Mouse (Mus musculus): ENCODE data around the gene Ccdc106.
"Not testable (repeated sequence)": the region's sequence is repeated elsewhere in the genome, so short reads cannot be mapped to it uniquely, and the experiment has no call there.

Gene Ccdc106

GRCm38 (mm10) chr7:5052931-5053343 is 32.6 kb downstream of the Ccdc106 start:
- no peak for DNase-seq

GRCm38 (mm10) chr7:5053456-5054179 is 33.3 kb downstream of the Ccdc106 start:
- DNase-seq, result no peak

GRCm38 (mm10) chr7:5056651-5057263 is 36.4 kb downstream of the Ccdc106 start:
- peak; percentile 67 for DNase-seq

- no peak for DNase-seq
Observed at GRCm38 (mm10) chr7:5057381-5057780, 37.0 kb downstream of the Ccdc106 start.

- peak; percentile 25 for DNase-seq
Observed at GRCm38 (mm10) chr7:5057804-5058203, 37.5 kb downstream of the Ccdc106 start.

GRCm38 (mm10) chr7:5058631-5059030 is 38.3 kb downstream of the Ccdc106 start:
- no peak for DNase-seq

GRCm38 (mm10) chr7:5059421-5059820 is 39.1 kb downstream of the Ccdc106 start:
- no peak for DNase-seq

GRCm38 (mm10) chr7:5060239-5060731 is 39.9 kb downstream of the Ccdc106 start:
- DNase-seq, result peak; percentile 81

GRCm38 (mm10) chr7:5060944-5061773 is 40.8 kb downstream of the Ccdc106 start:
- peak; percentile 98 for DNase-seq

GRCm38 (mm10) chr7:5061774-5062359 is 41.5 kb downstream of the Ccdc106 start, which contains the start of gene U2af2:
Gene U2af2 (plus strand): TSS chr7:5062143.
- peak; percentile 94 for DNase-seq

- DNase-seq, result no peak
Observed at GRCm38 (mm10) chr7:5062360-5063001, 42.1 kb downstream of the Ccdc106 start.

GRCm38 (mm10) chr7:5064886-5065285 is 44.5 kb downstream of the Ccdc106 start:
- DNase-seq, result no peak

GRCm38 (mm10) chr7:5073586-5073985 is 53.2 kb downstream of the Ccdc106 start:
- DNase-seq, result no peak

GRCm38 (mm10) chr7:5074984-5075383 is 54.6 kb downstream of the Ccdc106 start:
- no peak for DNase-seq

- no peak for DNase-seq
Observed at GRCm38 (mm10) chr7:5076931-5077330, 56.6 kb downstream of the Ccdc106 start.

GRCm38 (mm10) chr7:5079365-5080009 is 59.1 kb downstream of the Ccdc106 start:
- DNase-seq, result not testable (repeated sequence)

GRCm38 (mm10) chr7:5080010-5080751 is 59.8 kb downstream of the Ccdc106 start, which contains the start of gene Epn1:
Gene Epn1 (plus strand): TSS chr7:5080235.
- peak; percentile 98 for DNase-seq

- no peak for DNase-seq
Observed at GRCm38 (mm10) chr7:5080815-5081214, 60.5 kb downstream of the Ccdc106 start.

- no peak for DNase-seq
Observed at GRCm38 (mm10) chr7:5081241-5081640, 60.9 kb downstream of the Ccdc106 start.

GRCm38 (mm10) chr7:5081939-5082338 is 61.6 kb downstream of the Ccdc106 start:
- no peak for DNase-seq
